Mouse (Mus musculus) right cerebral cortex, postnatal 14 days (tissue): Measurements from ENCODE around the gene Fuom.

ENCODE experiments used
- DNase-seq: peaks from one replicate; pipeline ENCODE4 v3.0.0; 2022

Gene Fuom

DNA sequence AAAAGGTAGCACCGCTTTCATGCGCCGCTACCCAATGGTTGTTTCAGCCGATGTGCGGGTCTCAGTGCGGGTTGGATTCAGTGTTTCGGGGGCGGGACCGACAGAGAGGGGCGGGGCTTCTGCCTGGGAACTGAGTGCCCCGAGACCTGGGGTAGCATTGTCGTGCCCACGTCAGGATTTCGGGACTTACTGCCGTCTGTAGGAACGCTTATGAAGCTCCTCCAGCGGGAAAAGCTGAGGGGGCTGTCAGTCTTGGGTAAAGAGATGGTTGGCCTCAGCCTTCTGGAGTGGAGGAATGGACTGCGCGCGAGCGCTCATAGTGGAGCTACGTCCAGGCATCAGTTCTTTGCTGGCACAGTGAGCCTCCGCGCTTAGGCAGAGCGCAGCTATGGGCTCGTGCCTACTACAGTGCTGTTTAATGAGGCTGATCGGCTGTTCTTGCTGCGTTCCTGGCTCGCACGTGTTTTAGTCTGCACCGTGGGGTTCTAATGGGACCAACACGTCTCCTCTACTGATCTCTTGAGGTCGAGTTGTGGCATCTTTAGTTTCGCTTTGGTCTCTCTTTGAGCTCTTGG lies 53.0 kb downstream of the Fuom start:
- no peak for DNase-seq

DNA sequence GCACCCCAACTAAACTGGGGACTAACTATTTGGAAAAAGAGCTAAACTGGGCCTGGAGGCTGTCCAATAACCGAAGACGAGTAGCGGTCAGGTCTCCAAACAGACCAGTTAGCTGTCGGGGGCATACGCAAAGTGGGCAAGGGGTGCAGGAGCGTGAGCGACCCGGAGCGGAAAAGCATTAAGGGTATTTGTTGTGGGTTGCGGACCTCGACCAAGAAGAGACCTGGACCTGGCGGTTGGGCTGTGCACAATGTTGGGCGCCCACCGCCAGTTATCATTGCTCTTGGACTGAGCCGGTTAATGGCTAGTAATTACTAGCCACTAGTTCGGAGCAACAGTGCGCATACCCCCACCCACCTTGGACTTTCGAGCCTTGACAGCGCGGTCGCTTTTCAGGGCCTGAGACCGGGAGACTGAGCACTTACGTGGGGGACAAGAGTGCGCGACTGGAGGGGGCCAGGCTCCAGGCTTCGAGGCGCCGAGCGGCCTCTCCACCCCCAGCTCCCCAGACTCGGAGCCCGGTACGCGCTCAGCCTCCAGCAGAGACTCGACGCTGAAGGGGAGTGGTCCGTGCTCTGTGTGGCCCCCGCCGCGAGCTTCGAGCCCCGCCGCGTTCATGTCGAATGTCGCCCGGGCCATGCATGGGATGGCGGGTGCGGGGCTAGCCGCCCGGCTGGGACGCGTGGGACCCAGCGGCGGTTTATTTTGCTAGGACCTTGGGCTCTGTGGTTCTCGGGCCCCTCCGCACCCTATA lies 53.7 kb downstream of the Fuom start, which contains the start of gene Msx3:
Msx3 (minus strand) TSS at position 729 of the 754 bp plus-strand sequence.
- DNase-seq, result no peak

DNA sequence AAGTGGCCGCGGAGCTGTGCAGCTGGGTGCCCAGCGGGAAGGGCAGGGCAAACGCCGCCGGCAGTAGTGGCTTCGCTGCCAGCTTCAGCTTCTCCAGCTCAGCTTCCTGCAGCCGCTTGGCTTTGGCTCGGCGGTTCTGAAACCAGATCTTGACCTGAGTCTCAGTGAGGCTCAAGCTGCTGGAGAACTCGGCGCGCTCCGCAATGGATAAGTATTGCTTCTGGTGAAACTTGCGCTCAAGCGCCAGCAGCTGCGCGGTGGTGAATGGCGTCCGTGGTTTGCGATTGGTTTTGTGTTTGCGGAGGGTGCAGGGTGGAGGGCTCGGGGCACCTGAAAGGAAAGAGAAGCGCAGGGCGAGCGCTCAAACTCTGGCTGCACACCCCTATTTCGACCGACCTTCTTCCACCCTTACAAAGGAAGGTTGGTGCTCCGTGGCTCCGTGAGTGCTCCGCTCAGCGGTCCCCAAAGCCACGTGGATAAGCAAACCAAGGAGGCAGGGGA lies 54.4 kb downstream of the Fuom start:
- no peak for DNase-seq
